In the genomic region with DNA sequence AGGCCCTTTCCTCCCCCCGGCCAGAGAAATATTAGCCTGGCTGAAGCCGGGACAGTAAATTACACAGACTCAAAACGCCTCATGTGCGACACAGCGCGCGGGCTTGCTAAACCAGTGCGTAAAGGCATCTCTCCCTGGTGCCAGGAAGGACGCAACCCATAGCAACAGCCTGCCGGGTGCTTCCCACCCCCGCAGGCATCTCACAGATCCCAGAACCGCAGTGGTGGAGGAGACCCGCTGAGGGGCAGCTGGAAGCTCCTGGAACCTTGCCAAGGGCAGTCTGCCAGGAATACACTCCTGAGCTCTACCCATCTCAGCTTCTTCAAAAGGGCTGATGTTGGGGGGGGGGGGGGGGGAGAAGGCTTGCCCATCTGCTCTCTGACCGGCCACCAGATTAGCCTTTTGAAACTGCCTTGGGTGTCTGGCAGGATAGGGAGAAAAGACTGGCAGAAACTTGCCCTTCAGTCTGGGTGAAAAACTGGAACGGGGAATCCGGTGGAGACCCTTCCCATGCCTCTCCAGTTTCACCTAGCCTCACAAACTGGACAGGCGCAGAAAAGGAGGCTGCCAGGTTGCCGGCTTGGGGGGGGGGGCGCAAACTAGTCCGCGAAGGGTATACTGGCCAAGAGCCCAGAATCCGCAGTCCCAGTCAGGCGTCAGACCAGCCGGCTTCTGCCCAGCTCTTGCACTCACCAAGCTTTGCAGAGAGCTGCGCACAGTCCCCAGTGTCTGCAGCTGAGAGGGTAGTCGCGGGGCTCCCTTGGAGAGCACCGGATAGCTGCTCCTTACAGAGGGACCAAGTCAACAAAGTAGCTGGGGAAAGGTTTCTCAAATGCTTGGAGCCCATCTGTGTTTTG, we compare ENCODE assay signal across 8 mouse cellular contexts. TPM values are rescaled to one million over a fixed set of nuclear protein-coding genes. Genes with fewer than 3 reads are reported as not detected.
A peak's percentile ranks its signal among the peaks of the same experiment; 100 is the strongest.
DNase-seq lines count a peak whose midpoint lies in the region; ATAC-seq lines count a peak whose summit lies in the region.

Gene Tacr1, plus strand, starts transcription at position 740 of the 857 bp plus-strand sequence.

- H3K4me1 ChIP-seq in heart, embryonic 11.5 days (ENCODE audit: control insufficient read depth, insufficient read depth, low read length), result peaks cover 6% of the 10 kb centered on the region
- peaks cover 24% of the 10 kb centered on the region for H3K4me1 ChIP-seq in embryonic facial prominence, embryonic 13.5 days
- peaks cover 10% of the 10 kb centered on the region; the same call in 1 of the 2 replicates for H3K4me1 ChIP-seq in intestine, embryonic 16.5 days (ENCODE audit: control insufficient read depth, insufficient read depth, low read length)
- peaks cover 11% of the 10 kb centered on the region for H3K4me1 ChIP-seq in stomach, embryonic 16.5 days (ENCODE audit: control insufficient read depth, insufficient read depth, low read length)

- no peak within 1 kb of the TSS for H3K9ac ChIP-seq in heart, embryonic 11.5 days (ENCODE audit: low read depth, low read length)
- H3K9ac ChIP-seq in embryonic facial prominence, embryonic 13.5 days, result peak within 1 kb of the TSS; percentile 55
- H3K9ac ChIP-seq in intestine, embryonic 16.5 days (ENCODE audit: low read depth, low read length), result peak within 1 kb of the TSS; percentile 49; the same call in 1 of the 2 replicates
- peak within 1 kb of the TSS; percentile 43 for H3K9ac ChIP-seq in stomach, embryonic 16.5 days (ENCODE audit: low read length)

- peak within 1 kb of the TSS; percentile 32 for H3K4me3 ChIP-seq in heart, embryonic 11.5 days (ENCODE audit: low read depth, low read length)
- peak within 1 kb of the TSS; percentile 40 for H3K4me3 ChIP-seq in embryonic facial prominence, embryonic 13.5 days
- peak within 1 kb of the TSS; percentile 46 for H3K4me3 ChIP-seq in intestine, embryonic 16.5 days (ENCODE audit: low read length)
- peak within 1 kb of the TSS; percentile 44 for H3K4me3 ChIP-seq in stomach, embryonic 16.5 days (replicated peaks; ENCODE audit: low read length)

- no peaks in the 10 kb centered on the region for H3K9me3 ChIP-seq in heart, embryonic 11.5 days (replicated peaks; ENCODE audit: control insufficient read depth, low read length)
- H3K9me3 ChIP-seq in embryonic facial prominence, embryonic 13.5 days, result no peaks in the 10 kb centered on the region
- no peaks in the 10 kb centered on the region for H3K9me3 ChIP-seq in intestine, embryonic 16.5 days (ENCODE audit: control insufficient read depth, low read length)
- H3K9me3 ChIP-seq in stomach, embryonic 16.5 days (replicated peaks; ENCODE audit: control insufficient read depth, low read length), result no peaks in the 10 kb centered on the region

- peaks cover 48% of the 10 kb centered on the region for H3K27me3 ChIP-seq in heart, embryonic 11.5 days (ENCODE audit: control insufficient read depth, insufficient read depth, low read length)
- peaks cover 69% of the 10 kb centered on the region for H3K27me3 ChIP-seq in embryonic facial prominence, embryonic 13.5 days
- peaks cover 17% of the 10 kb centered on the region; the same call in 1 of the 2 replicates for H3K27me3 ChIP-seq in intestine, embryonic 16.5 days (replicated peaks; ENCODE audit: control insufficient read depth, insufficient read depth, low read length)
- H3K27me3 ChIP-seq in stomach, embryonic 16.5 days (ENCODE audit: control insufficient read depth, insufficient read depth, low read length), result peaks cover 15% of the 10 kb centered on the region

- peak; percentile 73 for ATAC-seq in heart, embryonic 11.5 days (replicated peaks; ENCODE audit: insufficient number of reproducible peaks, low FRiP score, low TSS enrichment)
- ATAC-seq in embryonic facial prominence, embryonic 13.5 days (ENCODE audit: insufficient number of reproducible peaks, insufficient read depth, low FRiP score, low TSS enrichment, low read depth), result peak; percentile 67
- peak; percentile 77 for ATAC-seq in intestine, embryonic 16.5 days
- ATAC-seq in stomach, embryonic 16.5 days (ENCODE audit: insufficient read depth, low FRiP score), result peak; percentile 74
- ATAC-seq in activated CD4-positive, CD25-positive, alpha-beta regulatory T cell, adult 4 months, result no peak

- 2% methylated on average over 28 of the region's 28 CpGs for WGBS in heart, embryonic 11.5 days (ENCODE audit: insufficient replicate concordance)
- under 1% methylated on average over 28 of the region's 28 CpGs for WGBS in embryonic facial prominence, embryonic 13.5 days
- under 1% methylated on average over 28 of the region's 28 CpGs for WGBS in intestine, embryonic 16.5 days
- WGBS in stomach, embryonic 16.5 days, result under 1% methylated on average over 28 of the region's 28 CpGs

- intact Hi-C loops in heart, postnatal 25 days (cut with DNase I), result no loop called here

- DNase-seq in heart, postnatal 25 days (ENCODE audit: low spot score), result no peak
- peak; percentile 62 for DNase-seq in MN1 (ENCODE audit: low spot score)
- peak; percentile 50 for DNase-seq in mesoderm, embryonic 11.5 days (ENCODE audit: low read depth, low spot score)

- H3K27ac ChIP-seq in heart, embryonic 11.5 days (ENCODE audit: low read depth, low read length), result no peak within 1 kb of the TSS
- H3K27ac ChIP-seq in embryonic facial prominence, embryonic 13.5 days, result no peak within 1 kb of the TSS
- H3K27ac ChIP-seq in intestine, embryonic 16.5 days (ENCODE audit: low read length), result no peak within 1 kb of the TSS; the same call in 1 of the 2 replicates
- H3K27ac ChIP-seq in stomach, embryonic 16.5 days (ENCODE audit: low read length), result peak within 1 kb of the TSS; percentile 29; the same call in 1 of the 2 replicates

- no peaks in the 10 kb centered on the region for H3K36me3 ChIP-seq in heart, embryonic 11.5 days (ENCODE audit: control insufficient read depth, insufficient read depth, low read length)
- no peaks in the 10 kb centered on the region for H3K36me3 ChIP-seq in embryonic facial prominence, embryonic 13.5 days
- H3K36me3 ChIP-seq in intestine, embryonic 16.5 days (ENCODE audit: control insufficient read depth, insufficient read depth, low read length), result no peaks in the 10 kb centered on the region
- H3K36me3 ChIP-seq in stomach, embryonic 16.5 days (ENCODE audit: control insufficient read depth, insufficient read depth, low read length), result no peaks in the 10 kb centered on the region

- H3K4me2 ChIP-seq in heart, embryonic 11.5 days, result peak within 1 kb of the TSS; percentile 75
- peak within 1 kb of the TSS; percentile 76 for H3K4me2 ChIP-seq in embryonic facial prominence, embryonic 13.5 days
- H3K4me2 ChIP-seq in intestine, embryonic 16.5 days (ENCODE audit: low read depth, low read length), result peak within 1 kb of the TSS; percentile 78
- H3K4me2 ChIP-seq in stomach, embryonic 16.5 days (ENCODE audit: low read depth, low read length), result peak within 1 kb of the TSS; percentile 72

RNA-seq across cellular contexts. Expression of gene Tacr1, which starts in this region (rescaled TPM):
- polyA plus RNA-seq in heart, embryonic 11.5 days (2014; fragmentation: Nextera tagmentation; extraction: Ambion mirVana), result 0.18 and 0.39 TPM in 2 replicates
- under 1 TPM in 1 of 2 experiments, not detected in 1; 0.06 TPM for total RNA-seq in heart, postnatal 25 days (2021)
- 0.38 and 0.55 TPM in 2 replicates for polyA plus RNA-seq in embryonic facial prominence, embryonic 13.5 days (2015; fragmentation: Nextera tagmentation; extraction: Ambion mirVana)
- 0.97 and 1.3 TPM in 2 replicates for polyA plus RNA-seq in intestine, embryonic 16.5 days (2015; fragmentation: Nextera tagmentation; extraction: Ambion mirVana)
- polyA plus RNA-seq in stomach, embryonic 16.5 days (2015; fragmentation: Nextera tagmentation; extraction: Ambion mirVana), result 2.3 and 3.1 TPM in 2 replicates
- polyA plus RNA-seq in activated CD4-positive, CD25-positive, alpha-beta regulatory T cell, adult 4 months (2017; shearing (Covaris generic)), result not detected

Comparison
In these comparisons a context has a peak if more than half of its experiments do, and no peak if none do; other contexts are left out.
1. Peak in ATAC-seq, H3K4me3 ChIP-seq and H3K4me2 ChIP-seq in heart, embryonic 11.5 days; RNA of the gene not detected or under 1 TPM.
2. Peak in ATAC-seq, H3K4me3 ChIP-seq, H3K9ac ChIP-seq and H3K4me2 ChIP-seq in embryonic facial prominence, embryonic 13.5 days; RNA of the gene not detected or under 1 TPM.